ENCODE assay signal across 34 mouse cellular contexts in the genomic region with DNA sequence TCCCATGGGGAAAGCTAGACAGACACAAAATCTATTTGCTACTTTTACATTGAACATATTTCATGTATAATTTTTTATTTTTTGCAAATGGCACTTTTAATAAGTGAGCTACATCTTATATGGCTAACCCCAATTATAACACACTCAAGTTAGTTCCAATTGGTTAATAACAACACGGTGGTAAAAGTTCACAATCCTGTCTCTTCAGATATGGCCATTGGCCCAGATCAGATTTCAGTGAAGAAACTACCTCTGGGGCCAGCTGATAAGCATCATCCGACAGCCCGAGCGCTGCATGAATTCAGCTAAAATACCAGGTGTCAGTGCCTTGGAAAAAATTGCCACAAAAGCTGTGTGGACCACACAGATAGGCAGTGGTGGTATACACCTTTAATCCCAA. TPM values are rescaled to one million over a fixed set of nuclear protein-coding genes. Genes with fewer than 3 reads are reported as not detected.
"Had no signal": no experiment of that assay in that cellular context is flagged by ENCODE, and none has a peak within 500 bp of the region (broad histone marks: within the 10 kb centered on the region; RNA-seq: fewer than 3 reads in every experiment).

No protein-coding gene starts in this region.

- H3K9ac ChIP-seq: limb, embryonic 12.5 days; limb, embryonic 13.5 days; limb, embryonic 15.5 days; liver, embryonic 13.5 days; liver, embryonic 14.5 days; liver, embryonic 15.5 days; liver, postnatal 0 days; lung, embryonic 14.5 days; lung, embryonic 15.5 days; midbrain, embryonic 12.5 days; midbrain, embryonic 13.5 days; midbrain, embryonic 15.5 days; neural tube, embryonic 12.5 days had no signal

- H3K36me3 ChIP-seq: liver, embryonic 13.5 days; liver, embryonic 15.5 days; lung, embryonic 15.5 days; midbrain, embryonic 12.5 days; midbrain, embryonic 13.5 days; midbrain, embryonic 15.5 days; neural tube, embryonic 12.5 days had no signal

- H3K9me3 ChIP-seq: limb, embryonic 10.5 days; limb, embryonic 12.5 days; limb, embryonic 13.5 days; limb, embryonic 15.5 days; liver, embryonic 13.5 days; liver, embryonic 15.5 days; lung, embryonic 15.5 days; megakaryocyte, embryonic 14.5 days; midbrain, embryonic 10.5 days; midbrain, embryonic 12.5 days; midbrain, embryonic 13.5 days; midbrain, embryonic 15.5 days; neural tube, embryonic 12.5 days had no signal

- H3K4me2 ChIP-seq: limb, embryonic 12.5 days; limb, embryonic 13.5 days; limb, embryonic 15.5 days; liver, embryonic 11.5 days; liver, embryonic 13.5 days; liver, embryonic 15.5 days; lung, embryonic 14.5 days; lung, embryonic 15.5 days; midbrain, embryonic 11.5 days; midbrain, embryonic 12.5 days; midbrain, embryonic 13.5 days; midbrain, embryonic 15.5 days; neural tube, embryonic 12.5 days had no signal

- H3K27ac ChIP-seq: limb, embryonic 10.5 days; limb, embryonic 12.5 days; limb, embryonic 13.5 days; limb, embryonic 15.5 days; liver, embryonic 13.5 days; liver, embryonic 14.5 days; liver, embryonic 15.5 days; lung, embryonic 15.5 days; macrophage; midbrain, embryonic 10.5 days; midbrain, embryonic 12.5 days; midbrain, embryonic 13.5 days; midbrain, embryonic 15.5 days; neural tube, embryonic 12.5 days had no signal

- H3K27me3 ChIP-seq: limb, embryonic 12.5 days; limb, embryonic 13.5 days; limb, embryonic 15.5 days; liver, embryonic 13.5 days; liver, embryonic 15.5 days; lung, embryonic 15.5 days; midbrain, embryonic 12.5 days; midbrain, embryonic 13.5 days; midbrain, embryonic 15.5 days; neural tube, embryonic 12.5 days had no signal

- DNase-seq: left cerebral cortex, postnatal 4 days; liver; liver, embryonic 13.5 days; liver, postnatal 0 days; lung, adult 18-20 months; lung, adult 2 months; lung, embryonic 14.5 days; lung, postnatal 10 days; lung, postnatal 14 days; lung, postnatal 36 days; lung, postnatal 4 days; midbrain, embryonic 14.5 days had no signal

- ATAC-seq: liver, postnatal 0 days; lung, postnatal 0 days; midbrain, embryonic 13.5 days; midbrain, embryonic 15.5 days; midbrain, embryonic 16.5 days had no signal

- H3K4me3 ChIP-seq: limb, embryonic 10.5 days; limb, embryonic 12.5 days; limb, embryonic 13.5 days; limb, embryonic 15.5 days; liver, embryonic 13.5 days; liver, embryonic 15.5 days; lung, embryonic 15.5 days; megakaryocyte, embryonic 14.5 days; midbrain, embryonic 10.5 days; midbrain, embryonic 12.5 days; midbrain, embryonic 13.5 days; midbrain, embryonic 15.5 days; myocyte; neural tube, embryonic 12.5 days had no signal

RNA-seq across cellular contexts. Expression of gene Fkbp14, which starts 9.4 kb away (rescaled TPM):
- total RNA-seq: megakaryocyte, adult 5-6 weeks; monocyte, adult 5-6 weeks had no signal

RNA-seq across cellular contexts. Expression of gene Scrn1, which starts 21.4 kb away (rescaled TPM):
- total RNA-seq: megakaryocyte, adult 5-6 weeks; megakaryocyte-erythroid progenitor cell, adult 5-6 weeks; monocyte, adult 5-6 weeks had no signal
- polyA plus RNA-seq: macrophage had no signal
